Mouse (Mus musculus) kidney, postnatal 14 days (tissue): Measurements from ENCODE around the gene Hoxc9.

ENCODE experiments used
- DNase-seq: peaks from one replicate; pipeline ENCODE4 v3.0.0; 2022; ENCODE audit warnings: mixed read lengths

Gene Hoxc9

DNA sequence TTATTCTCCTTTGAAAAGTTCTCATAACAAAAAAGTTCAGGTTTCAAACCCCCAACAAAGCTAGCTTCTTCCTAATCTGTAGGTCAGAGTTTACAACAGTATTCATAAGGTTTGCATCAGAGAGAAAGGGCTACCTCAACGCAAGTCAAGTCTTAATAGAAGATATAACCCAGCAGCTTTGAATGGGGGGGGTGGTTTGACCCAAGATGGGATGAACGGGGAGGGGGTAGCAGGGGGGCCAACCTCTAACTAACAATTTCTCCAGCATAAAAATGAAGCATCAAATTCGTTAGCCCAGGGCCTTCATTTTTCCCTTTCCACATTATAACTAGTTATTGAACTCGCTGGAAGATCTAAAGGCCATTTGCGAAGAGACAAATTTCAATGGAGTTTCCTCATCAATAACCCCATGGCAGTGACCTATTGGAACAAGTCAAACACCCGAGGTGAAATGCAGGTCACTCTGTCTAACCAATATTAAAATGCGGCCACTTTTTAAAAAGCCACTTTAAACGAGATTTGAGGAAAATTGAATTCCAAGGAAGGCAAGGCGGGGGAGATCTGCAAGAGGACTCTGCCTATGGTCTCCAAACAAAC is 52.8 kb downstream of the Hoxc9 start:
- DNase-seq = no peak

- no peak for DNase-seq
Measured at GRCm38 (mm10) chr15:103030142-103030541, 53.9 kb downstream of the Hoxc9 start.

- DNase-seq = no peak
Measured at GRCm38 (mm10) chr15:103032167-103032566, 55.9 kb downstream of the Hoxc9 start.

DNA sequence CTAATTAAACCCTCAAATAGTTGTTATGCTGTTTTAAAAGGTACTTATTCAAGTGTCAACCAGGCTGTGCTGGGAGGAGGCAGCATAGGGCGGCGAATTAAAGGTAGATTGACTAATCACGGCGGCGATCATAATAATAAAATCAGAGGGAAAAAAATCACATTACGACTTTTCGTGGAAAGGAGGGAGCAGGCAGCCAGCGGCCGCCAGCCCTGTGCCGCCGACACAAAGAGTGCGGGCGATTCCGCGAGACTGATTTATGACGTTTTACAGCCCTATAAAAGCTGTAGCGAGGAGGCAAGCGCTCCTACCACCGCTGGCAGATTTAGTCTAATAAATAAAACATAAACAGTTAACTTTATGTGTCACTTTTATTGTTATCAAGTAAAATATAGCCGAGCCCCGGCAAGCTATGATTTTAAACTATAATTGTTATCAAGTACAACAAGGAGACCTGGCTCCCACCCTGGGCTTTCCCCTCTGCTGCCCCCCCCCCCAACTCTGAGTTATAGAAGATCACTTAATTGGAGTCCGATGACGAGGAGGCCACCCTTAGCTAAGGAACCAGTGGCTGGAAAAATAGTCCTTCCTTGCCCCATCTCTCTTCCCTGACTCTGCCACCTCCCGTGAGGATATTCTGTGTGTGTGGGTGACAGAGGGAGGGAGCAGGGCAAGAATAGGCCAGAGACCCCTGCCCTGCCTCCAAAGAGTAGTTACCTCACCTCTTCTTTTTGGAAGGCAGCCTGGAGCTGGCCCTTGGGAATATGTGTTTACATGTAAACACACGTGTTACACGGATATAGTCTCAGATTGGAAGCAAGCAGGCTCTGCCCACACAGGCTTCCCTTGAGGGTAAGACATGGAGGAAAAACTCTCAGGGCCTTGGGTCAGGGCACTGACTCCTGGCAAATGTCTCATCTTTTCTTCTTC is 56.7 kb downstream of the Hoxc9 start:
- no peak for DNase-seq

DNA sequence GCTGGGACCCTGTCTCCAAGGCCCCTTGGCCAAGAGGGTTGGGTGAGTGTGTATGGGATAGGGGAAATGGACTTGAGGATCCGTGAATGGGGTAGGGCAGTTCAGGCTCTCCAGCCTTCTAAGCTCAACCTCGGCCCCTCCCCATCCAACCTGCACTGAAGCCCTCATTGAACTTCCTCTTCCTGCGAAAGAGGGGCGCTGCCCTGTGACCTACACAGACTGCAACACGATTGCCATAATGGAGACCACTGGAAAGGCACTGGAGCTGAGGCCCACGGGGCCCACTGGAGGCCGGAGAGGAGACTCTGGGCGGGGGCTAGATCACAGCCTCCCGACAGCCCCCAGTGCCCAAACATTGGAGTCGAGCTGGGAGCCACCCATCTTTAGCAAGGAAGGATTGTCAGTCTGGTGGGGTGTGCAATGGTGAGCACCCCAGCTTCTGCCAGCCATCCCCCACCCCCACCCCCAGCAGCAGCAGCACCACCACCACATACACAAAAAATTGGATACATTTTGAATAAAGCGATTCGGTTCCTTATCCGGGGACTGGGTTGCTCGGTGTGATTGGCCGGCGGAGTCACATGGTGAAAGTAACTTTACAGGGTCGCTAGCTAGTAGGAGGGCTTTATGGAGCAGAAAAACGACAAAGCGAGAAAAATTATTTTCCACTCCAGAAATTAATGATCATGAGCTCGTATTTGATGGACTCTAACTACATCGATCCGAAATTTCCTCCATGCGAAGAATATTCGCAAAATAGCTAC is 58.0 kb downstream of the Hoxc9 start:
- no peak for DNase-seq
